Mouse (Mus musculus): ENCODE results near the gene Fxyd2.

Gene Fxyd2

DNA sequence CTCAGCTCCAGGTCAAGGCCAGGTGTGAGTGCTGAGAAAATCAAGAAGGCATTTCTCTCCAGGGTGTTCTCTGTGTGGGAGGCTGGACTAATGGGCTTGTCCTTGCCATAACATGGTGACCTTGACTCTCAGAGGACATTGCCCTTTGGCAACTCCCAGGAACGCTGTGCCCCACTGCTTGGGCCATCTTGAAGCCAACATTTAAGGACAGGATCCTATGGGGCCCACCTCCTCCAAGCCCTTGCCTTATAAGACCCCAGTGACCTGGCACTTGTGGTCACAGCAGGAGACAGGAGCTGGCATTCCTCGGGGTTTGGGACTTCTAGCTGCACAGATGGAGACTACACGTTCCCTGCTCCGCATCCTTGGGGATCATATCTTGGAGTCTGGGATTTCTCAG, at the start of gene Fxyd2:
Fxyd2 (plus strand) TSS at position 236 of the 400 bp plus-strand sequence.
- DNase-seq (ENCODE audit: low spot score in 2 of 2), result no peak

DNA sequence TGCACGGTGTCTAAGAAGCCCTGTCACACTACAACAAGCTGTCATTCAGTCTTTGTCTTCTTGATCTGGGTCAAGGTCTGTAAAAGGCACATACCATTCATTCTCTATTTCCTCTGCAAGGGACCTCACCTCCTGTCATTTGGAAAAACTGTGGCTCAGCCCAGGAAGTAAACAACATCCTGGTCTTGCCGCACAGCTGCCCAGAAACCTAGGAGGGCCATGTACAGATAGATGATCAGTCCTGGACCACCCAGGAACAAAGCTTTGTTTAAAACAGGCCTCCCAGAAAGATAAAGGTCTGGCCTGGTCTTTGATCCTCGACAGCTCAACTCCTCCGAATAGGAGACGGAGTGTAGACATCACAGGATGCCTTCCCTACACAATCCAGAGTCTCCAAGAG, 49.6 kb upstream of the Fxyd2 start:
- DNase-seq (ENCODE audit: low spot score in 2 of 2), result no peak

DNA sequence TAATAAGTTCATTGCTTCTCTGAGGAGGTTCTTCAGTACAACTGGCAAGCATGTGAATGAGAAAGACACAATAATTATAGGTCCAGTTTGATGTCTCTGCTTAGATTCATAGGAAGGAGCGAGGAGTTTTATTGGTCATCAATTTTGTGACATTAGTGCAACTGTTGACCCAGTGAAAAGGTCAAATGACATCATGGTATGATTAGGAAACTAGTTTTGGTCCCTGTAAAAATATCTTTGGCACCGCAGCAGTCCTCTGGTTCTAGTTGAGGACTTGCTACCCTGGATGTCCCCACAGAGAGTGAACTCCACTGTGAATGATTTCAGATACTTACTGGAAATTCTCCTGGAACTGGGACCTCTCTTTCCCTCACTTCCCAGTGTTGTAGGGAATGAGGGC, 44.3 kb upstream of the Fxyd2 start:
- DNase-seq (ENCODE audit: low spot score in 2 of 2), result no peak

GRCm38 (mm10) chr9:45358356-45358755, 41.1 kb upstream of the Fxyd2 start:
- DNase-seq (ENCODE audit: low spot score in 2 of 2), result no peak

- DNase-seq (ENCODE audit: low spot score in 2 of 2), result no peak
These were observed 37.4 kb upstream of the Fxyd2 start for GRCm38 (mm10) chr9:45362051-45362461.

DNA sequence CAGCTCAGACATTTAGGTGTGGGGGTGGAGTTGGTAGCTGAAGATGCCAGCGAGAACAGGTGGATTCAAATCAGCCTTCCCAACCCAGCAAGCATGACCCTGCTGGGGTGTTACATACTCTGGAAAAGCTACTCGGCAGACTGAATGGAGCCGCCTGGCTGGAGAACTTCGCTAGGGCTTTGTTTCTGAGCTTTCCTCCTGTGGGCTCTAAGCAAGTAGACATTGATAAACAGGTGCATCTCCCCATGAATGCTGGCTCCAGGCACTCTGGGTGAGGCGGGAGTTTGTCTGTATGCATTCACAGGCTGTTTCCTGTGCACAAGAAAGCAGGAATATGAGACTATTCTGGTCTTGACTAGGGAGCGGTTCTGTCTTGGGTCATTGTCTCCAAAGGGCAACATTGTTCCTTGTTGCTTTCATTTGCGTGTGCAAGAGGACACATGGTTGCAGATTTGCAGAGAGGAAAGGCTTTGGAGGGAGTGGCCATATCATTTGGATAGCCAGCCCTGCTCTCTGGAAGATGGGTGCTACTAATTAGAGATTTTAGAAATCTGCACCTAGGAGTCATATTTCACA, 35.7 kb upstream of the Fxyd2 start:
- no peak for DNase-seq (ENCODE audit: low spot score in 2 of 2)

- DNase-seq (ENCODE audit: low spot score in 2 of 2), result no peak
These were observed 31.8 kb upstream of the Fxyd2 start for GRCm38 (mm10) chr9:45367716-45368115.

DNA sequence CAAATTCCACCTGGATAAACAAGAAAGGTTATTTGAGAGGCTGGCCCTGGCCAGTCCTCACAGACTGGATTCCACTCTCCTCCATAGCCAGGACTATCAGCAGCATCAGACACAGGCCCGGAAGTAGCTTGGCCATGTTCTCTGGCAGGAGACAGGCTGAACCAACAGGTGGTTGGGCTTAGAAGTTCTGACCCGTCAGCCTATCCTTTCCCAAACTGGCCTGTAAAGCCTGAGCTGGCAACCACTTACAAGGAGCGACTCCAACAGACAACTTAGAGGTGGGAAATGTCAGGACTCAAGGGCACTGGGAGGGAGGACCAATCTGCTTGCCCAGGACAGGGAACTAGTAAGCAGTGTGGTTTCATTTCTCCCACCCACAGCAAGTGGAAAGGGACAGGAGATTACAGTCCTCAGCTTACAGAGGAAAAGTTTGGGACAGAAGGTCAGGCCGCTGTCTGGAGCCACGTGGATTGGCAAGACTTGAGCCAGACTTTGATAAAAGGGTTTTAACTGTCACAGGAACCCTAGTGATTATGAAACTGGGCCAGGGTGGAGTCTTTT, 31.0 kb upstream of the Fxyd2 start:
- DNase-seq (ENCODE audit: low spot score in 2 of 2), result no peak

GRCm38 (mm10) chr9:45370117-45370561, 29.3 kb upstream of the Fxyd2 start, which contains the start of gene Fxyd6:
TSS of gene Fxyd6 (plus strand) at chr9:45370185.
- DNase-seq (ENCODE audit: low spot score in 2 of 2), result no peak

DNA sequence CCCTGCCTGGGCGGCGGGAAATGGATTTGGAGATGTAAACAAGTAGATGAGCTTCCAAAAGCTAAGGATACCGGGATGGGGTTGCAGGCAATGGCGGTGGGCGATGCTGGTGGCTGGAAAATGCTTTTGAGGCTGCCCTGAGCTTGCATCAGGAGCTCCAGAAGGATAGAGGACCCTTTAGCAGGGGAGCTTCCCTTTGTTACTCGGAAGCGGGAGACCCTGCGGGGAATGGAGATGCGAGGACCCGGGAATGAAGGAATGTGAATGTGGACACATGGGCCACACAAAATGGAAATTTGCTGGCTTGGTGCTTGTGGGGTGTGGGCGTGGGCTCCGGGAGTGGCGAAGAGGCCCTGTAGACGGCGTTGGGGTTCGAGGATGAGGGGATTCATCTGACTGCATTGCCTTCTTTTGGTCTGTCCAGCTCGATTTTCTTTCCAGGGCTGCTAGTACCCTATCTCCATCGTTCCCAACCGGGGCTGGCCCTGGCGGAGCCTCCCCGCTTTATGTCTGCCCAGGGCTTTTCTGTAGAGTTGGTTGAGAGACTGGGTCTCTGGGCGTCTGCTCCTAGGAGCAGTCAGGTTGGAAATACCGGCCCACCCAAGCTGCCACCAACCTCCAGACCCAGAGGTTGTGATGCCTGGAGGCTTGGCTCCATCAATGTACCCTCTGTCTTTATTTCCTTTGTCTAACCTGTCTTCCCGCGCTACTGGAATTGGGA, 28.7 kb upstream of the Fxyd2 start:
- no peak for DNase-seq (ENCODE audit: low spot score in 2 of 2)

GRCm38 (mm10) chr9:45371337-45371707, 28.1 kb upstream of the Fxyd2 start:
- no peak for DNase-seq (ENCODE audit: low spot score in 2 of 2)

GRCm38 (mm10) chr9:45373896-45374295, 25.6 kb upstream of the Fxyd2 start:
- DNase-seq (ENCODE audit: low spot score in 2 of 2), result no peak

DNA sequence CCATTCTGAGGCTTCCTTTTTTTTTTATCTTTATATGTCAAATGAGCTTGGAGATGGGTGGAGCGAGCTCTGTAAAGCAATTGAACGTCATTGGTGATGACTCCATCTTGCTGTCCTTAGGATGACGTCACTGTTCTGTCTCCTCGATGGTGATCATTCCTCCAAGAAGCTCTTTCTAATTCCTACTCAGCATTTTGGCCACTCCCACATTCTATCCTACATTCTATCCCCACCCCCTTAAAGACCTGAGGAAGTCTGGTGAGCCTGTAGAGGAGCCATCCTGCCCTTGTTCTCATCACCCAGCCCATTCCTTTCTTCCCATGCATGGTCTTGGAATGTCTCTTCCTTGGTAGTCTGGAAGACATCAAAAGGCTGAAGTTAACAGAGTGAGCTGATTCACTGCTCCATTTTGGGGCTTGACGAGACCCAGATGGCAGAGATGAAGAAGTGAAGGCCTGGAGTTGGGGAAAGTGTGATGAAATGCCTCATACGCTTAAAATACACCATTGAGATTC, 24.4 kb upstream of the Fxyd2 start:
- no peak for DNase-seq (ENCODE audit: low spot score in 2 of 2)

DNA sequence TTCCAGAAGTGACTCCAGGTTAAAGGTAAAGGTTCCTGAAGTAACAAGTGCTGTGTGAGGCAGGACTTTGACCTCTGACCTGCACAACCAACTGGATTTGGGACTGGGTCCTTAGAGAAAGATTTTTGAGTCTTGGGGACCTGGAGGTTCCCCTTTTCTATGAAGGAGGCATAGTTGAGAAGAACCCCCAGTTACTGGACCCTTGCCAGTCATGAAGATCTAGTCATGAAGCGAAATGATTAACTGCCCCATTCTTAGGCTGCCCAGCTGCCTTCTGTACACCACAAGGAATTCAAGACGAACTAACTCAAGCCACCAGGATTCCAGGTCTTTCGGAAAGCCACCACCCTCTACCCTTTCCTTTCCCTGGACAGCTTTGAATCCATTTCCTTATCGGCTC, 23.0 kb upstream of the Fxyd2 start:
- DNase-seq (ENCODE audit: low spot score in 2 of 2), result no peak

DNA sequence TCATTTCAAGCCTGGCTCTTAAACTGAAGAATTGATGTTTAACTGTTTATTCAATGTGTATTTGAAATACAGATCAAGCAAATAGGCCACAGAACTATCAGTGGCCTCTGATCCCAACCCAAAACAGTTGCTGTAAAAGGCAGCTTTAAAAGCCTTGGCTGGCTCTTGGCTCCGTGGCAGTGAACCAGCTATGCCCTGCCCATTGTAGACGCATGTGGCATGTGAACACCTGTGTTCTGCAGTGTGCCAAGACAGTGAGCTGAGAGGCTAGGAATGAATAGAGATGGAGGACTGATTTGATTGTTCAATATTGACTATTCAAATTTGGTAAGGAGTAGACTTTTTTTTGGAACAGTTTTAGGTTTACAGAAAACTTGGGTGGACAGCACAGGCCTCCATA, 22.6 kb upstream of the Fxyd2 start:
- DNase-seq (ENCODE audit: low spot score in 2 of 2), result no peak

GRCm38 (mm10) chr9:45380411-45381251, 18.8 kb upstream of the Fxyd2 start:
- DNase-seq (ENCODE audit: low spot score in 2 of 2), result no peak

GRCm38 (mm10) chr9:45382336-45382735, 17.1 kb upstream of the Fxyd2 start:
- no peak for DNase-seq (ENCODE audit: low spot score in 2 of 2)

DNA sequence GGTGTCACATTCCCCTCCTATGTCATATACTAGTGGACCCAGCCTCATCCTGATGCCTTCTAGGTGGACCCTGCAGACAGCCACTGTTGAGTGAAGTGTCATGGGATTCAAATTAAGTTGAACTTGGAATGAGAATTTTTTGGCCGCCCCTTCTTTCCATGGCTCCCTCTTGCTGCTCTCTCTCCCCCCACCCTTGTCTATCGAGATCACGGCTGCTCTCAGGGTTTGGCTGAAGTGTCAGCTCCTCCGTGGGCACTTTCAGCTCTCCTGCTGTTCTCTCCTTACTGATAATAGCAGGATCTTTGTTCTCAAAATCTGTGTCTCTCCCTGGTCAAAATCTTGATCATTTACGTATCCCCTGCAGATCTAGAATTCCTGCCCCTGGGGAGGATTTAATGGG, 16.6 kb upstream of the Fxyd2 start:
- DNase-seq (ENCODE audit: low spot score in 2 of 2), result no peak

GRCm38 (mm10) chr9:45383883-45384282, 15.6 kb upstream of the Fxyd2 start:
- DNase-seq (ENCODE audit: low spot score in 2 of 2), result no peak

GRCm38 (mm10) chr9:45386698-45387097, 12.8 kb upstream of the Fxyd2 start:
- DNase-seq (ENCODE audit: low spot score in 2 of 2), result no peak

GRCm38 (mm10) chr9:45388385-45388994, 11.0 kb upstream of the Fxyd2 start:
- DNase-seq (ENCODE audit: low spot score in 2 of 2), result peak; percentile 90 to 92

DNA sequence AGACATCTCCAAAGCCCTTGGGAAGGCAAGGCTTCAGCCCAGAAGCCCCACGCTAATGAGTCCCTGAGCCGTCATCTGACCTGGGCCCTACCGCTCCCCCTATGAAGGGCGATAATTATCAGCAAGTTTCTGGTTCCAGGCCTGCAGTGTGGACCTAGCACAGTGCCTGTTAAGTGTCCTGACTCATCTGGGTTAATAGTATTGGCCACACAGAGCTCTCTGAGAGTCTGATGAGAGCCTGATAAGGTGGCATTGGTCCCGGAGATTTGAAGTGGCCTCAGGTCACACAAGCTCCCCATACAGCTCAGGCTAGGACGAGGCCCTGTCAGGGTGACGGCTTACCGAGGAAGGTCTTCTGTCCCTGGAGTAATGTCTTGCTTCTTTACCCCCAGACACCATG, 9.9 kb upstream of the Fxyd2 start:
- no peak for DNase-seq (ENCODE audit: low spot score in 2 of 2)

All from frontal cortex, postnatal 25 days (tissue).